ENCODE assay signal across 8 mouse cellular contexts in the genomic region with DNA sequence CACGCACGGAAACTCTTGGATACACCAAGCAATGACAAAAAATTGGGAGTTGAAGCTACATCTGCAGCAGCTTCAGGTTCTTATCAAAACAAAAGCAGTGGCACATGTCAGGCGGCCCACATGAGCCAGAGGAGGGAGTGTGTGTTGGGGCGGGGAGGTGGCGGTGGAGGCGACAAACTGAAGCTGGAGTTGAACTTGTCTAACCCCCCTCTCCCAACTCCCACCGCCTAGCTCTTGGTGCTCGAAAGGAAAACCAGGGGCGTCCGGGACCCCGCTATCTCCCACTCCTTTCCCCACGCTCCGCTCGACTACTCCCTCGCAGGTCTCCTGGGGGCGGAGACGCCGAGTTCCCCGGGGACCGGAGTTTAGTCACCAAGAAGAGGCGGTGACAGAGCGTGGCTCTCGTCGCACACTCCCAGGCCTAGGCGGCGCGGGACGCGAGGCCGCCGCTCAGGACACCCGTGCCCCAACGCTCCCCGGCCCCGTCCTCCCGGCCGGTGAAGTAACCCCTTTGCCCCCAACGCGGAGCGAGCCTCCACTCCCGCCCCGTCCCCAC. TPM values are rescaled to one million over a fixed set of nuclear protein-coding genes. Genes with fewer than 3 reads are reported as not detected.
DNase-seq lines count a peak whose midpoint lies in the region; ATAC-seq and TF ChIP-seq lines count a peak whose summit lies in the region.

No protein-coding gene starts in this region.

- peak; percentile 90 for DNase-seq in adrenal gland, adult 2 months
- peak; percentile 89 for DNase-seq in heart, embryonic 10.5 days (ENCODE audit: low spot score)
- peak; percentile 84 for DNase-seq in liver, postnatal 0 days

- H3K9ac ChIP-seq in embryonic facial prominence, embryonic 12.5 days, result peak overlapping the region; percentile 75
- H3K9ac ChIP-seq in kidney, embryonic 14.5 days (ENCODE audit: low read depth, low read length), result peak overlapping the region; percentile 94
- peak overlapping the region; percentile 88 for H3K9ac ChIP-seq in liver, postnatal 0 days (replicated peaks)
- peak overlapping the region; percentile 92 for H3K9ac ChIP-seq in neural tube, embryonic 12.5 days

- TF ChIP-seq POLR2A in testis, adult 2 months (IDR thresholded peaks at IDR 0.05; ENCODE audit: control insufficient read depth, low read depth, low read length), result no peak

- peaks cover 47% of the 10 kb centered on the region for H3K79me3 ChIP-seq in C2C12 (ENCODE audit: low read depth)

- H3K9me3 ChIP-seq in embryonic facial prominence, embryonic 12.5 days, result no peaks in the 10 kb centered on the region
- no peaks in the 10 kb centered on the region for H3K9me3 ChIP-seq in heart, embryonic 10.5 days
- no peaks in the 10 kb centered on the region for H3K9me3 ChIP-seq in kidney, embryonic 14.5 days (ENCODE audit: control insufficient read depth, low read length)
- H3K9me3 ChIP-seq in liver, postnatal 0 days (ENCODE audit: low read length), result no peaks in the 10 kb centered on the region
- no peaks in the 10 kb centered on the region for H3K9me3 ChIP-seq in neural tube, embryonic 12.5 days

- no peaks in the 10 kb centered on the region for H3K27me3 ChIP-seq in C2C12 (ENCODE audit: control insufficient read depth, insufficient read depth, insufficient read length)
- H3K27me3 ChIP-seq in embryonic facial prominence, embryonic 12.5 days, result no peaks in the 10 kb centered on the region
- H3K27me3 ChIP-seq in heart, embryonic 10.5 days (ENCODE audit: insufficient read depth, poor library complexity, severe bottlenecking), result no peaks in the 10 kb centered on the region
- H3K27me3 ChIP-seq in kidney, embryonic 14.5 days (ENCODE audit: control insufficient read depth, insufficient read depth, low read length), result no peaks in the 10 kb centered on the region
- H3K27me3 ChIP-seq in liver, postnatal 0 days (ENCODE audit: insufficient read depth, low read length), result no peaks in the 10 kb centered on the region
- no peaks in the 10 kb centered on the region for H3K27me3 ChIP-seq in neural tube, embryonic 12.5 days (replicated peaks)
- no peaks in the 10 kb centered on the region for H3K27me3 ChIP-seq in testis, adult 2 months (ENCODE audit: control insufficient read depth, insufficient read depth, low read length)

- H3K27ac ChIP-seq in embryonic facial prominence, embryonic 12.5 days, result peak overlapping the region; percentile 89
- peak overlapping the region; percentile 97 for H3K27ac ChIP-seq in heart, embryonic 10.5 days
- H3K27ac ChIP-seq in kidney, embryonic 14.5 days (ENCODE audit: low read depth, low read length), result peak overlapping the region; percentile 93
- peak overlapping the region; percentile 98 for H3K27ac ChIP-seq in liver, postnatal 0 days (ENCODE audit: low read depth)
- peak overlapping the region; percentile 64; the same call in 1 of the 2 replicates for H3K27ac ChIP-seq in neural tube, embryonic 12.5 days
- H3K27ac ChIP-seq in testis, adult 2 months (ENCODE audit: control insufficient read depth, insufficient read depth, low read depth, low read length), result peak overlapping the region; percentile 82

- H3K36me3 ChIP-seq in C2C12 (ENCODE audit: control insufficient read depth, insufficient read depth), result peaks cover 34% of the 10 kb centered on the region
- H3K36me3 ChIP-seq in embryonic facial prominence, embryonic 12.5 days, result no peaks in the 10 kb centered on the region
- H3K36me3 ChIP-seq in heart, embryonic 10.5 days, result peaks cover 6% of the 10 kb centered on the region; the same call in 1 of the 2 replicates
- H3K36me3 ChIP-seq in kidney, embryonic 14.5 days (ENCODE audit: control insufficient read depth, insufficient read depth, low read length), result peaks cover 4% of the 10 kb centered on the region; the same call in 1 of the 2 replicates
- H3K36me3 ChIP-seq in liver, postnatal 0 days (replicated peaks; ENCODE audit: insufficient read depth, low read length), result peaks cover 27% of the 10 kb centered on the region
- peaks cover 4% of the 10 kb centered on the region; the same call in 1 of the 2 replicates for H3K36me3 ChIP-seq in neural tube, embryonic 12.5 days
- no peaks in the 10 kb centered on the region for H3K36me3 ChIP-seq in testis, adult 2 months (ENCODE audit: control insufficient read depth, insufficient read depth, low read length)

- peak overlapping the region; percentile 65 for H3K4me3 ChIP-seq in C2C12 (ENCODE audit: insufficient read depth, poor library complexity, severe bottlenecking)
- H3K4me3 ChIP-seq in embryonic facial prominence, embryonic 12.5 days, result peak overlapping the region; percentile 85
- H3K4me3 ChIP-seq in heart, embryonic 10.5 days, result peak overlapping the region; percentile 98
- H3K4me3 ChIP-seq in kidney, embryonic 14.5 days (ENCODE audit: low read length), result peak overlapping the region; percentile 88
- H3K4me3 ChIP-seq in liver, postnatal 0 days (ENCODE audit: low read depth, low read length), result peak overlapping the region; percentile 92
- H3K4me3 ChIP-seq in neural tube, embryonic 12.5 days, result peak overlapping the region; percentile 97
- peak overlapping the region; percentile 97 for H3K4me3 ChIP-seq in testis, adult 2 months (ENCODE audit: control insufficient read depth, low read depth, low read length)

- peak overlapping the region; percentile 96 for H3ac ChIP-seq in C2C12 (ENCODE audit: control insufficient read depth, insufficient read length, low read depth)

- TF ChIP-seq EP300 in liver, postnatal 0 days (IDR thresholded peaks at IDR 0.05; ENCODE audit: low read depth), result no peak

- TF ChIP-seq CTCF in C2C12 (IDR thresholded peaks at IDR 0.05; ENCODE audit: control insufficient read depth, insufficient read depth, insufficient read length), result no peak
- TF ChIP-seq CTCF in liver, postnatal 0 days (IDR thresholded peaks at IDR 0.05; ENCODE audit: low read depth), result no peak
- no peak for TF ChIP-seq CTCF in testis, adult 2 months (IDR thresholded peaks at IDR 0.05; ENCODE audit: control insufficient read depth, insufficient read depth, insufficient replicate concordance, low read depth, low read length)

- 1% methylated on average over 42 of the region's 42 CpGs for WGBS in embryonic facial prominence, embryonic 12.5 days
- WGBS in heart, embryonic 10.5 days, result under 1% methylated on average over 42 of the region's 42 CpGs
- 1% methylated on average over 34 of the region's 42 CpGs for WGBS in kidney, embryonic 14.5 days
- under 1% methylated on average over 42 of the region's 42 CpGs for WGBS in liver, postnatal 0 days (ENCODE audit: insufficient replicate concordance)
- 1% methylated on average over 42 of the region's 42 CpGs for WGBS in neural tube, embryonic 12.5 days

- peaks cover 6% of the 10 kb centered on the region; the same call in 1 of the 2 replicates for H3K4me1 ChIP-seq in embryonic facial prominence, embryonic 12.5 days
- 0 out of 2 replicates have a peak, but pooled peaks cover 5% of the 10 kb centered on the region for H3K4me1 ChIP-seq in heart, embryonic 10.5 days
- peaks cover 4% of the 10 kb centered on the region; the same call in 1 of the 2 replicates for H3K4me1 ChIP-seq in kidney, embryonic 14.5 days (ENCODE audit: control insufficient read depth, insufficient read depth, low read length)
- peaks cover 18% of the 10 kb centered on the region for H3K4me1 ChIP-seq in liver, postnatal 0 days (ENCODE audit: insufficient read depth)
- H3K4me1 ChIP-seq in neural tube, embryonic 12.5 days, result peaks cover 8% of the 10 kb centered on the region; the same call in 1 of the 2 replicates
- peaks cover 3% of the 10 kb centered on the region; the same call in 1 of the 2 replicates for H3K4me1 ChIP-seq in testis, adult 2 months (ENCODE audit: control insufficient read depth, insufficient read depth, low read length)

- peak; percentile 78 for ATAC-seq in embryonic facial prominence, embryonic 12.5 days (ENCODE audit: insufficient number of reproducible peaks, insufficient read depth, low FRiP score, low TSS enrichment)
- peak; percentile 83 for ATAC-seq in kidney, embryonic 14.5 days (ENCODE audit: low FRiP score, low TSS enrichment)
- peak; percentile 78 for ATAC-seq in liver, postnatal 0 days
- peak; percentile 85 for ATAC-seq in neural tube, embryonic 12.5 days (ENCODE audit: low FRiP score, low read depth)

- peaks cover 64% of the 10 kb centered on the region for H3K79me2 ChIP-seq in C2C12 (ENCODE audit: control insufficient read depth, insufficient read depth)

- H3K4me2 ChIP-seq in embryonic facial prominence, embryonic 12.5 days (replicated peaks), result peak overlapping the region; percentile 77
- H3K4me2 ChIP-seq in kidney, embryonic 14.5 days (replicated peaks; ENCODE audit: low read depth, low read length), result peak overlapping the region; percentile 89
- H3K4me2 ChIP-seq in liver, postnatal 0 days (ENCODE audit: low read depth, low read length), result peak overlapping the region; percentile 93
- peak overlapping the region; percentile 93 for H3K4me2 ChIP-seq in neural tube, embryonic 12.5 days (replicated peaks)

TF ChIP-seq in C2C12, 6 proteins besides CTCF, POLR2A, EP300 and RAD21:
- no peak for TF ChIP-seq USF1 (IDR thresholded peaks at IDR 0.05; ENCODE audit: low read depth)
TF ChIP-seq in C2C12: peak in this region for 0.

RNA-seq across cellular contexts. Expression of gene Gm20403, which starts 1.6 kb away (rescaled TPM):
- not detected for polyA plus RNA-seq in C2C12 (2012; fragmentation: generic; extraction: Trizol)
- total RNA-seq in adrenal gland, adult 2 months (2021), result not detected
- not detected in 2 replicates for polyA plus RNA-seq in adrenal gland, adult 2 months (2012; rRNA removed)
- not detected in 2 replicates for polyA plus RNA-seq in embryonic facial prominence, embryonic 12.5 days (2016; fragmentation: Nextera tagmentation; extraction: Ambion mirVana)
- polyA plus RNA-seq in heart, embryonic 10.5 days (2016; fragmentation: Nextera tagmentation; extraction: Ambion mirVana), result not detected in 2 replicates
- not detected in 2 replicates for polyA plus RNA-seq in kidney, embryonic 14.5 days (2014; fragmentation: Nextera tagmentation; extraction: Ambion mirVana)
- 0.36 and 0.54 TPM in 2 replicates for polyA plus RNA-seq in liver, postnatal 0 days (2015; fragmentation: Nextera tagmentation; extraction: Ambion mirVana)
- polyA plus RNA-seq in neural tube, embryonic 12.5 days (2016; fragmentation: Nextera tagmentation; extraction: Ambion mirVana), result not detected in 2 replicates
- not detected in 2 replicates for polyA plus RNA-seq in testis, adult 2 months (2012; rRNA removed)

RNA-seq across cellular contexts. Expression of gene Baz1a, which starts 29.4 kb away (rescaled TPM):
- 11.3 TPM for polyA plus RNA-seq in C2C12 (2012; fragmentation: generic; extraction: Trizol)
- 10 to 100 TPM; 16.5 to 37.6 TPM for total RNA-seq in adrenal gland, adult 2 months (2021)
- 0.44 and 1.4 TPM in 2 replicates for polyA plus RNA-seq in adrenal gland, adult 2 months (2012; rRNA removed)
- 28.8 and 34.3 TPM in 2 replicates for polyA plus RNA-seq in embryonic facial prominence, embryonic 12.5 days (2016; fragmentation: Nextera tagmentation; extraction: Ambion mirVana)
- polyA plus RNA-seq in heart, embryonic 10.5 days (2016; fragmentation: Nextera tagmentation; extraction: Ambion mirVana), result 15.1 and 24.7 TPM in 2 replicates
- 25.2 and 29.0 TPM in 2 replicates for polyA plus RNA-seq in kidney, embryonic 14.5 days (2014; fragmentation: Nextera tagmentation; extraction: Ambion mirVana)
- polyA plus RNA-seq in liver, postnatal 0 days (2015; fragmentation: Nextera tagmentation; extraction: Ambion mirVana), result 16.9 and 18.5 TPM in 2 replicates
- polyA plus RNA-seq in neural tube, embryonic 12.5 days (2016; fragmentation: Nextera tagmentation; extraction: Ambion mirVana), result 28.6 and 33.5 TPM in 2 replicates
- 50.0 and 51.8 TPM in 2 replicates for polyA plus RNA-seq in testis, adult 2 months (2012; rRNA removed)

Comparison
In these comparisons a context has a peak if more than half of its experiments do, and no peak if none do; other contexts are left out.
1. Peak in every context shown above with its lines: DNase-seq, ATAC-seq, H3K4me3 ChIP-seq and H3K27ac ChIP-seq.